Mouse (Mus musculus) midbrain, embryonic 12.5 days (tissue): ENCODE results near the gene Rplp2. TPM values are rescaled to one million over a fixed set of nuclear protein-coding genes. Genes with fewer than 3 reads are reported as not detected.
A peak's percentile ranks its signal among the peaks of the same experiment; 100 is the strongest.

Experiments used
- ATAC-seq: fragments of 200-750 bp; cut with Nextera tagmentation; 2 replicates; pipeline ENCODE4 v1.8.0; 2017; ENCODE audit warnings: low read depth, moderate TSS enrichment, moderate library complexity; ENCODE audit not compliant: low FRiP score
- H3K27ac ChIP-seq: fragments of 300-500 bp; sonication (generic); replicated peaks from 2 replicates; pipeline ENCODE4 v1.5.1; 2016; ENCODE audit warnings: mild to moderate bottlenecking
- H3K27me3 ChIP-seq: fragments of 300-500 bp; sonication (generic); 2 replicates; pipeline ENCODE4 v1.6.1; 2016; ENCODE audit warnings: mild to moderate bottlenecking
- H3K36me3 ChIP-seq: fragments of 300-500 bp; sonication (generic); 2 replicates; pipeline ENCODE4 v1.6.1; 2016
- H3K4me1 ChIP-seq: fragments of 300-500 bp; sonication (generic); 2 replicates; pipeline ENCODE4 v1.6.1; 2016
- H3K4me2 ChIP-seq: fragments of 300-500 bp; sonication (generic); replicated peaks from 2 replicates; pipeline ENCODE4 v1.6.1; 2016; ENCODE audit warnings: mild to moderate bottlenecking, moderate library complexity
- H3K4me3 ChIP-seq: fragments of 300-500 bp; sonication (generic); 2 replicates; pipeline ENCODE4 v1.5.1; 2016; ENCODE audit warnings: mild to moderate bottlenecking
- H3K9ac ChIP-seq: fragments of 300-500 bp; sonication (generic); replicated peaks from 2 replicates; pipeline ENCODE4 v1.6.1; 2016; ENCODE audit warnings: mild to moderate bottlenecking, moderate library complexity
- H3K9me3 ChIP-seq: fragments of 300-500 bp; sonication (generic); 2 replicates; pipeline ENCODE4 v1.6.1; 2016; ENCODE audit warnings: mild to moderate bottlenecking
- WGBS: fragments of 180-500 bp; shearing (Covaris S2); methylation state at CpG from one replicate; pipeline ENCODE4 v1.1.7; 2016; 5-methylcytosine and 5-hydroxymethylcytosine counted together
- polyA plus RNA-seq: library from polyadenylated mRNA; unstranded; fragments of >200 nt; fragmentation: Nextera tagmentation; extraction: Ambion mirVana; gene quantifications from 2 replicates; pipeline ENCODE4 v1.2.1, GENCODE M21; 2016

Rplp2 gene
- polyA plus RNA-seq, 1 experiment from 2014 or later, result 899 TPM

DNA sequence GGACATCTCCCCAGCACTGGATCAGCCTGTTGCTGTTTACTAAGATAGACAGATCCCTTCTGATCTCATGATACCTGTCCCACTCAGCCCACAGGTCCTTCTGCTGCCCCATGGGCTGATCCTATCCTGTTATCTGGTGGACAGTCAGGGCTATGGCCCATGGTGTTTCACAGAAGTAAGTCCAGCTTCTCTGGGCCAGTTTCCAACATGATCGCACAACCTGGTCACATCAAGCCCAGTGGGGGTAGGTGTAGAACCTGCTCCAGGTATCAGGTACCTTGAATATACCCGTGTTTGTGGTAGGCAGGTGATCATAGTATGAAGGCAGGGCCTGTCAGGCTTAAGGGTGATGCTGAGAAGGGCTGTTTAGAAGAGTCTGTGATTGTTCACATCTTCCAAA is 48.2 kb downstream of the Rplp2 start:
- H3K36me3 ChIP-seq, result peaks cover 28% of the 10 kb centered on the region
- no peak overlapping the region for H3K27ac ChIP-seq
- no peak overlapping the region for H3K4me3 ChIP-seq
- H3K4me1 ChIP-seq, result no peaks in the 10 kb centered on the region
- no peak overlapping the region for H3K4me2 ChIP-seq
- no peaks in the 10 kb centered on the region for H3K9me3 ChIP-seq
- WGBS, result 90% methylated on average over 2 of the region's 2 CpGs
- H3K27me3 ChIP-seq, result no peaks in the 10 kb centered on the region
- no peak for ATAC-seq
- no peak overlapping the region for H3K9ac ChIP-seq

GRCm38 (mm10) chr7:141495940-141496339 is 48.8 kb downstream of the Rplp2 start:
- no peak for ATAC-seq
- peaks cover 30% of the 10 kb centered on the region for H3K36me3 ChIP-seq
- 97% methylated on average over 4 of the region's 4 CpGs for WGBS
- no peaks in the 10 kb centered on the region for H3K27me3 ChIP-seq
- H3K4me3 ChIP-seq, result no peak overlapping the region
- no peak overlapping the region for H3K4me2 ChIP-seq
- H3K4me1 ChIP-seq, result no peaks in the 10 kb centered on the region
- no peak overlapping the region for H3K9ac ChIP-seq
- H3K27ac ChIP-seq, result no peak overlapping the region
- H3K9me3 ChIP-seq, result no peaks in the 10 kb centered on the region

DNA sequence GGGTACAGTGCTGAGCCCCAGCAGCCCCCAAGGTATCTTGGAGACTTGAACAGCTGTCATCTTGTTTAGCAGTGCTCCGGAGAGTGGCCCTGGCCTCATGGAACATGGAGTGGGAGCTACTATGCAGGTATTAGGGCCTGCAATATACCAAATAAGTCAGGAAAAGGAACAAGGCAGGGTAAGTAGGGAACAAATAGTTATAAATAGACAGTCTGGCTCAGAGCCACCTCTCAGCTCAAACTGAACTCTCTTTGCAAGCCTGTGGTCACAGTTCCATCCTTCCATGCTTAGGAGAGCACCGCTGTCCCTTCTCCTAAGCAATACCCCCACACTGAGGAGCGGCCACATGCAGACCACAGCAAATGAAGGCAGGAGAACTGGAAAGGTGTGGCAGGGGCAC is 50.4 kb downstream of the Rplp2 start:
- no peaks in the 10 kb centered on the region for H3K9me3 ChIP-seq
- 0 out of 2 replicates have a peak overlapping the region, but pooled peaks have one; percentile 6 for H3K9ac ChIP-seq
- ATAC-seq, result no peak
- H3K27me3 ChIP-seq, result no peaks in the 10 kb centered on the region
- no peak overlapping the region for H3K4me3 ChIP-seq
- WGBS, result 95% methylated on average over 3 of the region's 3 CpGs
- H3K4me2 ChIP-seq, result no peak overlapping the region
- no peaks in the 10 kb centered on the region for H3K4me1 ChIP-seq
- no peak overlapping the region for H3K27ac ChIP-seq
- peaks cover 25% of the 10 kb centered on the region for H3K36me3 ChIP-seq

Other genes starting within 250 kb of the Rplp2 start
- gene Lmntd2, start 233.3 kb upstream of the Rplp2 start, polyA plus RNA-seq, result 3.7 and 3.8 TPM in 2 replicates
- 40.1 and 40.6 TPM in 2 replicates for gene Rassf7, start 231.5 kb upstream of the Rplp2 start, polyA plus RNA-seq
- 107 and 112 TPM in 2 replicates for gene Phrf1, start 218.6 kb upstream of the Rplp2 start, polyA plus RNA-seq
- 0.81 and 0.84 TPM in 2 replicates for gene Irf7, start 180.9 kb upstream of the Rplp2 start, polyA plus RNA-seq
- not detected in 2 replicates for gene Cdhr5, start 170.6 kb upstream of the Rplp2 start, polyA plus RNA-seq
- gene Sct, start 168.2 kb upstream of the Rplp2 start, polyA plus RNA-seq, result 0.64 and 1.3 TPM in 2 replicates
- 0.39 and 0.68 TPM in 2 replicates for gene Drd4, start 155.4 kb upstream of the Rplp2 start, polyA plus RNA-seq
- 85.9 and 88.3 TPM in 2 replicates for gene Deaf1, start 119.7 kb upstream of the Rplp2 start, polyA plus RNA-seq
- 64.9 and 68.9 TPM in 2 replicates for gene Tmem80, start 119.6 kb upstream of the Rplp2 start, polyA plus RNA-seq
- 0.86 and 1.4 TPM in 2 replicates for gene Eps8l2, start 108.5 kb upstream of the Rplp2 start, polyA plus RNA-seq
- 362 and 364 TPM in 2 replicates for gene Taldo1, start 55.2 kb upstream of the Rplp2 start, polyA plus RNA-seq
- 47.0 and 48.2 TPM in 2 replicates for gene Gatd1, start 33.2 kb upstream of the Rplp2 start, polyA plus RNA-seq
- 19.3 and 22.7 TPM in 2 replicates for gene Cend1, start 17.9 kb upstream of the Rplp2 start, polyA plus RNA-seq
- 52.6 and 52.7 TPM in 2 replicates for gene Slc25a22, start 9.5 kb upstream of the Rplp2 start, polyA plus RNA-seq
- 9.6 and 12.3 TPM in 2 replicates for gene Pidd1, start 3.3 kb upstream of the Rplp2 start, polyA plus RNA-seq
- gene Pnpla2, start 7.8 kb downstream of the Rplp2 start, polyA plus RNA-seq, result 15.6 and 18.3 TPM in 2 replicates
- 5.4 and 6.0 TPM in 2 replicates for gene Cracr2b, start 13.7 kb downstream of the Rplp2 start, polyA plus RNA-seq
- 14.8 and 15.6 TPM in 2 replicates for gene Cd151, start 20.0 kb downstream of the Rplp2 start, polyA plus RNA-seq
- gene Polr2l, start 27.8 kb downstream of the Rplp2 start, polyA plus RNA-seq, result 73.8 and 75.0 TPM in 2 replicates
- gene Tspan4, start 27.9 kb downstream of the Rplp2 start, polyA plus RNA-seq, result 25.3 and 32.6 TPM in 2 replicates
- 29.3 and 30.2 TPM in 2 replicates for gene Chid1, start 92.5 kb downstream of the Rplp2 start, polyA plus RNA-seq
- 109 and 113 TPM in 2 replicates for gene Ap2a2, start 114.8 kb downstream of the Rplp2 start, polyA plus RNA-seq
- 0.08 and 0.15 TPM in 2 replicates for gene Muc6, start 207.9 kb downstream of the Rplp2 start, polyA plus RNA-seq
- 0.18 TPM in 1 of 2 replicates, not detected in the other for gene Muc2, start 243.0 kb downstream of the Rplp2 start, polyA plus RNA-seq